Mouse (Mus musculus): Measurements from ENCODE around the gene Ccdc122. TPM values are rescaled to one million over a fixed set of nuclear protein-coding genes. Genes with fewer than 3 reads are reported as not detected.

Gene Ccdc122
- polyA plus RNA-seq, 1 experiment from 2014 or later = 1.3 TPM

Other genes with a start within 250 kb of the Ccdc122 start
- gene Lacc1, start 132 bp downstream of the Ccdc122 start, polyA plus RNA-seq (2016; fragmentation: Nextera tagmentation; extraction: Ambion mirVana) = 2.6 and 3.7 TPM in 2 replicates
- 33.6 and 35.1 TPM in 2 replicates for gene Enox1, start 120.0 kb downstream of the Ccdc122 start, polyA plus RNA-seq (2016; fragmentation: Nextera tagmentation; extraction: Ambion mirVana)